Mouse (Mus musculus) lung, adult 10 weeks (tissue): ENCODE data around the gene Scgb1b2. TPM values are rescaled to one million over a fixed set of nuclear protein-coding genes. Genes with fewer than 3 reads are reported as not detected.

Experiments used
- polyA plus RNA-seq: library from polyadenylated mRNA; stranded (reverse); fragments of 350-450 nt; fragmentation: Illumina TruSeq; extraction: RNeasy Lipid Tissue Mini Kit (QIAGEN cat#74804); gene quantifications from one replicate; pipeline ENCODE4 v1.2.3, GENCODE M21; 2014; ENCODE audit warnings: low read depth, low replicate concordance; ENCODE audit not compliant: insufficient read depth

The Scgb1b2 gene
- polyA plus RNA-seq, result not detected

GRCm38 (mm10) chr7:31291721-31292120 is at the start of gene Scgb1b2:
Scgb1b2 (minus strand) TSS chr7:31291821.

DNA sequence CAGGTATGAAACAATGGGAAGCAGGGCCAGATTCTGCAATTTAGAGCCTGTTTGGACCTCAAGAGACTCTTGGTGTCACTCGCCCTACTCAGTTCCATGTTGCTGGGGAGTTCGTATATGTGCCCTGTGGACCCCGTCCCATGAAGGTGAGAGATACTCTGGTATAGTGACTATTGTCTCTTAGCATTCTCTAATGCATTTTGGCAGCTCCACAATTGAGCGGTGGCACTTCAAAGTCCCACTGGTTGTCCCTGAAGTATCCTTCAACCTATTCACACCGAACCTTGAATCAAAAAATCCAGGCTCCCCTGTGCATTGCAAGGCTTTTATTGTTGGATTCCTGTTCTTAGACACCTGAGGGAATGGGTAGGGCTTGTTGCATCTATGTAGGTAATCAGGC is 1.4 kb downstream of the Scgb1b2 start, which contains the start of gene Scgb2b2:
Gene Scgb2b2, plus strand, starts transcription at position 301 of the 400 bp plus-strand sequence.

Other genes with a start within 250 kb of the Scgb1b2 start
- 231 TPM for gene Fxyd5, start 249.3 kb downstream of the Scgb1b2 start, polyA plus RNA-seq
- 3.1 TPM for gene Fxyd7, start 240.4 kb downstream of the Scgb1b2 start, polyA plus RNA-seq
- 320 TPM for gene Fxyd1, start 234.6 kb downstream of the Scgb1b2 start, polyA plus RNA-seq
- 2.3 TPM for gene Lgi4, start 232.5 kb downstream of the Scgb1b2 start, polyA plus RNA-seq
- 50.6 TPM for gene Fxyd3, start 215.1 kb downstream of the Scgb1b2 start, polyA plus RNA-seq
- 10.6 TPM for gene Hpn, start 176.5 kb downstream of the Scgb1b2 start, polyA plus RNA-seq
- 9.8 TPM for gene Scn1b, start 164.8 kb downstream of the Scgb1b2 start, polyA plus RNA-seq
- gene Gramd1a, start 135.9 kb downstream of the Scgb1b2 start, polyA plus RNA-seq, result 43.1 TPM
- not detected for gene Scgb2b2, start 1.3 kb downstream of the Scgb1b2 start, polyA plus RNA-seq
- gene Scgb2b3, start 70.3 kb upstream of the Scgb1b2 start, polyA plus RNA-seq, result not detected
- gene Scgb1b3, start 83.8 kb upstream of the Scgb1b2 start, polyA plus RNA-seq, result not detected